Mouse (Mus musculus): ENCODE data around the gene Asb1. TPM values are rescaled to one million over a fixed set of nuclear protein-coding genes. Genes with fewer than 3 reads are reported as not detected.

Gene Asb1
- total RNA-seq, 4 experiments from 2014 or later = 17.3 to 27.2 (median 20.5) TPM

DNA sequence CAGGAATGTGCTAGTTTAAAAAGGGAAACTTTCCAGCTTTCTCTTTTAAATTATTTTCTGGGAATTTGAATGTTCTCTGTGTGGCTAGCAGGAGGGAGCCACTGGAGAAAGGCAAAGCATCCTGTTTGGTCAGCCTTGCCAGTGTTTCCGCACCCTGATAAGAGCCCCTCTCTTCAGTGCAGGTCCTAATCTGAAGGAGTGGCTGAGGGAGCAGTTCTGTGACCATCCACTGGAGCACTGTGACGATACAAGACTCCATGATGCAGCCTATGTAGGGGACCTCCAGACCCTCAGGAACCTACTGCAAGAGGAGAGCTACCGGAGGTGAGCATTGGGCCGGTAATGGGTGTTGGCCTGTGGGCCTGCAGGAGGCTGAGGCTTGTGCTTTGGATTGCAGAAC, 3.6 kb downstream of the Asb1 start:
- DNase-seq (ENCODE audit: low spot score) = no peak

DNA sequence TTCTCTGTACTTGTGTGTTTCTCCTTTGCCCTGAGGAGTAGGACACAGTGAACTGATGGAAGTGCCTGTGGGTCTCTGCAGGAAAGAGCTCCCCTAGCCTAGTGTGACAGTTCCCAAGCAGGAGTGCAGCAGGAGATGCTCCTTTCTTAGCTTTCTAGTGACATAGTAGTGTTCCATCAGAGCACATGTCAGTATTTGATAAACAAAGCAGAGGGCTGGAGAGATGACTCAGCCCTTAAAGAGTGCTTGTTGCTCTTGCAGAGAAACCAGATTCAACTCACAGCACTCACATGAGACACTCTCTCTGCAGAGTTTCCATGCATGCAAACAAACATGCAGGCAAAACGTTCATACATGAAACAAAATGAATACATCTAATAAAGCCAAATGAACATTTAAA, 4.9 kb downstream of the Asb1 start:
- DNase-seq (ENCODE audit: low spot score) = no peak

DNA sequence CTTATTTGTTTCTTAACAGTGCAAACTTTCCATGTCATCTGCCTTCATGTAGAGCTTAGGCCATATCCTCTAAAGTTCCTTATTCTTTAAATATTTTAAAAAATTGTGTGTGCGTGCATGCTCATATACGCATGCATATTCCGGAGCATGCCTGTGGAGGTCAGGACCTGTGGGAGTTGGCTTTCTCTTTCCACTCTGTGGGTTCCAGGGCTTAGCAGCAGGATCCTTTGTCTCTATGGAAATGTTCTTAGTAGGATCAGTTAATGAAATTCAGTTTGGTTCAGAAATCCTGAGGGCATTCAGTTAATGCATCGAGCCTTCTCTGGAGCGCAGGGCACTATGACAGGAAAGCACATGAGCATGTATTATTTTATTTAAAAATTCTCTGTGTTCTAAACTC, 7.2 kb downstream of the Asb1 start:
- DNase-seq (ENCODE audit: low spot score) = no peak

DNA sequence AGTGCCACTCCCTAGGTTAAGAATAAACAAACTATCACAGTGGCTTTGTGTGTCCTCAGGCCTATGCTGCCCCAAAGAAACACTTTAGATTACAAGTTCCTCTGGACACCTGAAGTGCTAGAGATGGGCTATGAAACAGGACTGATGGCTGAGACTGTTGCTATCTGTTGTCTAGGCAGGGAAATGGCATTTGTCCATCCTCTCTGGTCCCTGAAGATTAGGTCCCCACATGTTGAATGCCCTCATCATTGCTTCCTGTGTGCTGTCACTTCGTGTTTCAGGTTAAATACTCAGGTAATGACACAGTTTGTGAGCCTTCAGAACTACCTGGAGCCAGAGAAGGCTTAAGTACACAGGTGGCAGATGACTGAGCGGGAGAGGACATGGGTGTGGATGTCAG, 8.7 kb downstream of the Asb1 start:
- DNase-seq (ENCODE audit: low spot score) = no peak

DNA sequence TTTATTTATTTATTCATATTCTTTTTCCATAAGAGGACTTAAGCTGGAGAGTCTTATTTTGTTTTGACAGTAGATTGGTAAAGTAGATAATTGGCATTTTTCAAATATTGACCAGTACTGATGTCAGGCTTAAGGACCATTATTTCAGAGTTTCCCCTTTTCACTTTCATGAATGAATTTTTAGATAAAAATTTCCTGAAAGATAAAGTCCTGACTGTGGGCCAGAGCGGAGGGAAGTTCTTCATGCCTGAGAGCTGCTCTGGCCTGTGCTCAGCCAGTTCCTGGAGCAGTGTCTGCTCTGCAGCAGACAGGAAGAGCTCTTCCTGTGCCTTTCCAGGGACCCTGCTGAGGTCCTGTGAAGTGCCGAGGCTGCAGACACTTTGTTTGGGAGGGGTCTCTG, 16.8 kb downstream of the Asb1 start:
- DNase-seq (ENCODE audit: low spot score) = no peak

DNA sequence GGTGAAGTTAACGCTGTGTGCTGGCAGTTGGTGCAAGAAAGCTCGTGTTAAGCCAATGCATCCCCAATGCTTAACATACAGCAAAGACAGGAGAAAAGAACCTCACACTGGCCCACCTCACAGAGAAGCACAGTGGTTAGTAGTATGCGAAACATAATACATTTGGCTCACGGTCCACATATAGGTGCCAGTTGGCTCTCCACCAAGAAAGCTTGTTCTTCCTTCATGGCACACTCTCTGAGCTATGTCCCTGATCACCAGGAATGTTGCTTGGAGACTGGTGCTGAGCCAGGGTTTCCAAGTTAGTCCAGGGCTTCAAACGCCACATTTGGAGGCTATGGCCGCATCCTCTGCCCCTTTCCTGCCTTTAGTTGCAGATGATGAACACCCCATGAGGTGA, 20.9 kb downstream of the Asb1 start:
- no peak for DNase-seq (ENCODE audit: low spot score)

DNA sequence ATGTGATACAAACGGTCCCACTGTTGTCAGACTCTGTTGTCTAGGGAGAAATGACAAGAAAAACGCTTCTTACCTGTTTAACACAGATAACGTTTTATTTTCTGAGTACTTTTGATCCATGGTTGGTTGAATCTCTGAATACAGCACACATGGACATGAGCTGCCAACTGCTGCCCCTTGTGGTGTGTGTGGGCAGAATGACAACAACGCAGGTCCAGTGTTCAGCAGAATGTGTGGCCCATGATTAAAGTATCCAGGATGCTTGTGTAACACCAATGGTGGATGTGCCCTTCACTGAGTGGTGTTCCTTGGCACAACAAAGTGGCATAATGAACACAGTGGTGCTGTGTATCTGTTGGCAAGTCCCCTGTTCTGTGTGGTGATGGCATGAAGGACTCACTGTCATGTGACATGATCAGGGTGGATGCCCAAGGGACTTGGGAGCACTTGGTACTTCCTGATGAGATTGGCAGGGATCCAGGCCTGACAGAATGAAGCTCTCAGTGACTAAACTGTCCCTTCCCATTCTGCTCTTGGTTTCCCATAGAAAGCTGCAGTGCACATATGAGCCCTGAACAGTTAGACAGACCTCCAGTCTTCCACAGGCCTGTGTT, 22.7 kb downstream of the Asb1 start:
- no peak for DNase-seq (ENCODE audit: low spot score)

DNA sequence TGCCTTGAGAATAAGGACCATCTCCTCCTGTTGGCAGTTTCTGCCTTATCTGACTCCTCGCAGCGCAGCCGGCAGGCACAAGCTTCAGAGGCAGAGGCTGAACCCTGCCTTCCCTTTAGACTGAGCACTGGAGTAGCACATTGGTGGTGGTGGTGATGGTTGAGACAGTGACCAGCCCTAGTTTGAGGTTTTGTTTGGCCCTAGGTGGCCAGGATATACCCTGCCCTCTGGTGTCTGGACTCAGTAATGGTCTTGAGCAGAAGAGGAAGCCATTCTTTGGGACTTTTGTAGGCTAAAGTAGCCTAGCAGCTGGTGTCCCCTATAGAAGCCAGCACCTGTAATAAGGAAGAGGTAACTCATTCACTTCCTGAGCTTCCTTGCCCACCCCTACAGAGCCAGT, 23.7 kb downstream of the Asb1 start:
- no peak for DNase-seq (ENCODE audit: low spot score)

DNA sequence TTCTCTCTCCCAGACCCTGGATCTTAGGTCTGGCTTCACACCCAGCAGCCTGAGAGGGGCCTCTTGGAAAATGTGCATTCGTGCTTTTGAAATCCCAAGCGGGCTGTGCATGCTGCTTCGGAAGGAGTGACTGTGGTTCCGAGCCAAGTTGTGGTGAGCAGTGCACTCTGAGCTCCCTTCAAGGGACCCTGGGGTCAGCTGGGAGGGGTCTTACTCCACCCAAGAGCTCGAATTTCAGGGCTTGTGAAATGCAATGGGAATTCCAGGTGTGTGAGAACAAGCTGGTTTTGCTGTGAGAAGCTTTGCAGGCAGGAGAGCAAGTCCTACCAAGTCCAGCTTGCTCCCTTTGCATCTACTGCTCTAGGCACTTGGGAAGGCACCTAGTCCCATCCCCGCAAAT, 24.3 kb downstream of the Asb1 start:
- DNase-seq (ENCODE audit: low spot score) = no peak

DNA sequence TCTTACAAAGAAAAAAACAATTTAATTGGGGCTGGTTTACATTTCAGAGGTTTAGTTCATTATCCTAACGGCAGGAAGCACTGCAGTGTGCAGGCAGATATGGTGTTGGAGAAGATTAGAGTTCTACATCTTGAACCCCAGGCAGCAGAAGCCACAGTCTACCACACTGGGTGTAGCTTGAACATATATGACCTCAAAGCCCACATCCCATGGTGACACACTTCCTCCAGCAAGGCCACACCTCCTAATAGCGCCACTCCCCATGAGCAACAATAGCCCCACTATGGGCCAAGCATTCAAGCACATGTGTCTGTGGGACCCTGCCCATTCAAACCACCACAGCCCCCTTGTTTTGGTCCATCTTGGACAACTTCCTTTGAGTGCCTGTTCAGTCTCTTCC, 26.9 kb downstream of the Asb1 start:
- DNase-seq (ENCODE audit: low spot score) = no peak

DNA sequence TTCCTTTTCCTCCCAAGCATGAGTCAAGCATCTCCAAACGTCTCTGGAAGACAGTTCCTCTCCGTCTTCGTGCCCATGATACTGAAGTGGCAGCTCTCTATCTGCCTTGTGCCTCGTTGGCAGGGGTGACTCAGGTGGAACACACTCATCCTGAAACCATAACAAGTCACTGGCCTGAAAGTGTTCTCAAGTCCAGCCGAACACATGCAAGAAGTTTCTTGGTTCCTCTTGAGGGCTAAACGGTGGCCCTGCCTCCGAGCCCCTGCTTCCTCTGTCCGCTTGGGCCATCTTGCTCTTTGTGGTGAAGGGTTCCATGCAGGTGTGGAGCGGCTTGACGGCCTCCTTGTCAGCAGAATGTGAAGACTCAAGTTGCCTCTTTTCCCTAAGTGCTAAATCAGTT, 32.1 kb downstream of the Asb1 start:
- DNase-seq (ENCODE audit: low spot score) = no peak

DNA sequence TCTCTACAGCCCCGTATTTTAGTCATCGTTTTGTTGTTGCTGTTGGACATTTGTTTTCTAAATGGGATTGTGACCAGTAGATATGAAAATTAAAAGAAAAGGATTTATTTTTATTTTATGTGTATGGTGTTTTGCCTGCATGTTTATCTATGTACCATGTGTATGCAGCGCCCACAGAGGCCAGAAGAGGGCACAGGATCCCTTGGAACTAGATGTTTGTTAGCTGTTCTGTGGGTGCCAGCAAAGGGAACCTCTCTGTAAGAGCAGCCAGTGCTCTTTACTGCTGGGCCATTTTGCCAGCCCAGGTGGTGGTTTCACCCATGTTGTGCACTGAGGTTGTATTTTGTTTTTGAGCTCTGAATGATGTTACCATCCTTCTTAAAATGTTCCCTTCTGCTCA, 33.9 kb downstream of the Asb1 start:
- no peak for DNase-seq (ENCODE audit: low spot score)

DNA sequence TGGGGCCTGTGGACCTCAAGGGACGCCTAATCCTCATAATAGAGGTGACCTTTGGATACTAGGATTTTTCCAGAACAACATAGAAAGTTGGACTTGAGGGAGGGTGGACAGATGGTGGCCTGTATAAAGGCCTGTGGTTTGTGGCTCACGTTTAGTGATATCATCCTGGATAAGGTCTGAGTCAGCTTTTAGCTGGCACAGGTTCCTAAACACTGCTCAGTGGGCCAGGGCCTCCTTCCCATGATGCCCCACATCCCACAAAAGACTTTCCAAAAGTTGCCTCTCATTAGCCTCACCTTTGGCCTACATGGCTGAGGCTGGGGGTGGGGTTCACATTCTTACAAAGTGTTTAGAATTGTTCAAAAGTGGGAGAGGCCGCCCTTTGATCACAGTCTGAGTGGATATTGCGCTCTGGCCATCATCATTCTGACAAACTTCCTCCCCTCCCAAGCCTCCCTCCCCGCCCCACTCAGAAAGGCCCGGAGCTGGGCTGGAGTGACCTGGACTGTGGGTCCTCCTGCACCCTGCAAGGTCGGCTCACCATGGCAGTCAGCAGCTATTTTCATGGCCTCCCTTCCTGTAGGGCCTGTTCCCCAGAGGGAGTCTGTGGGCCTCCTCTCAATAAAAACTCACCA, 37.7 kb downstream of the Asb1 start:
- DNase-seq (ENCODE audit: low spot score) = no peak

DNA sequence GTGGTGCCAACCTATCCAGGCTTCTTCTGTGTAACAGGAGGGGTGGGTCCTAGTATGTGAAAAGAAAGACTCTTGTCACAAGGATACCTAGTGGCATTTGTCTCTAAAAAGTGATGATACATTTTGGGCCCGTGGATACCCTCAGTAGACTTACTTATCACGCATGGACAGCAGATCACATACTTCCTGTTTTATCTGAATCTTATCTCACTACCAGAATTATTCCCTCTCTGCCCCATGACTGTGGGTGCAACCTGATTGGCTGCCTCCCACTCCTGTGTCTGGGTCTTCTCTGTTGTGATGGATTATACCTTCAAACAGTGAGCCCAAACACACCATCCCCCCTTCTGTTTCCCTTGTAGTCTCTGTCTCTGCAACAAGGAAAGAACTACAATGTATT, 40.2 kb downstream of the Asb1 start:
- DNase-seq (ENCODE audit: low spot score) = no peak

DNA sequence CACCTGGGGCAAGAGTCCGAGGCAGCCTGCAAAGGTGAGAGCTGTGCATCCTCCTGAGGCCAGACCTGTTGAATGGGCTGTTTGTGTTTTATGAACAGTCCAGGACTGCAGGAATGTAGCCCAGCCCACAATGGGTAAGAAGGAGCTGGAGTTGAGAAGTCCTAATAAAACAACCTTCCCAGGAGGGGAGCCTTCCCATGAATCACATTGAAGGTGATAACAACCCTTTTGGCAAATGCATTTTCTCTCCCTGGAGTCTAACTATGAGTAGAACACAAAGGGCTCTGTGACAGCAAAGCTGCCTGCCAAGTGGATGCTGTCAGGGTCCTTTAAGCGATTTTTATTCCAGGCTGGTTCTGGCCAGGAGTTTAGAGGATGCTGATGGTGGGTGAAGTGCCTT, 40.9 kb downstream of the Asb1 start:
- no peak for DNase-seq (ENCODE audit: low spot score)

DNA sequence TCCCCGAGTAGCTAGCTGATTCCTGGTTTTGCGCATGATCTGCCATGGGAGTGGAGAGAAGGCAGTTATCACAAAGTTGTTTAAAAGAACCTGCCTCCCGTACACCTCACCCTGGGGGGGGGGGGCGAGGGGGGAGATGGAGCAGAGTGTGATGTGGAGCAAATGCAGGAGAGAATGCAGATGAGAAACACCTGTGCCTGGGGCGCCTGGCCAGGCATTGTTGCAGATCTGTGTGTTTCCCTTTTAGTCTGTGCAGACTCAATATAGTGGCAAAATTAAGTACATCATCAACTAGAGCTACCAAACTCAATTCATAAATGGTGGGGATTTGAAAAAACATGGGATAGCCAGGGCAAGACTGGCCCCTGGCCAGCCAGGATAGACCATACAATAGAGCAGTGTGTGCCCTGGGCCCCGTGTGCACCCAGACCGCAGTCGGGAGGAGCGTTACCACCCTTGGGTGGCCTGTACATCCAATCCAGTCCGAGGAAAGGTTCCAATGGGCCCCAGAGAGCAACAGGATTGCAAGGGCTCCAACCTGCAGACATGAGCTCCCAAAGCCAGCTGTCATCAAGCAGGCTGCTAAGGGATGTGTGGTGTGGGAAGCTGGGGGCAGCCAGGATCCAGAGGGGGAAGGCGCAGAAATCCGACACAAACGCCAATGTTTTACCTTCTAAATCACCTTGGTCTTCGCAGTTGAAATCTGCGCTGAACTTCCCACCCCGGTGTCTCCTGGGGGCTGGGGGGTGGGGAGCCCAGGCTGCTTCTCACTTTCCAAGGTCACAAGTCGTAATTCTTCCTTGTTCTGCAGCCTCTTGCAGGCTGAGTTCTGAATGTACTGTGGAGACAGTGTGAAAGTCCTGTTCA, 44.9 kb downstream of the Asb1 start:
- no peak for DNase-seq (ENCODE audit: low spot score)

DNA sequence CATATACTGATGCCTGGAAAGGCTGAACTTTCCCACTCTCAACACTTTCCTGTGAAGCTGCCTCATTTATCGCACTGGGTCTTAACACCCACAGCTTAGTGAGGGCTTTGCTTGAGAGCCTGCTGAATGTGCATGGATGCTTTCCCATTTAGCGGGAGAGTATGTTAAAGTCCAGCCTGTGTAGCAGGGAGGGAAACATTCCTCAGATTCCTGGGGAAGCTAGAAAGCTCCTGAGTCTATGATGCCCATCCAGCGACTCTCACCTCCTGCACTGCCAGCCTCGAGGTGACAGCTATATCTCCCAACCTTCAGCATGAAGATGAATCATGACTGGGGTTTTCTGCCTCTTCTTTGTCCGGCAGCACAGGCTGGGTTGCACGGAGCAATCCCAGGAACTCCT, 49.4 kb downstream of the Asb1 start:
- DNase-seq (ENCODE audit: low spot score) = no peak

DNA sequence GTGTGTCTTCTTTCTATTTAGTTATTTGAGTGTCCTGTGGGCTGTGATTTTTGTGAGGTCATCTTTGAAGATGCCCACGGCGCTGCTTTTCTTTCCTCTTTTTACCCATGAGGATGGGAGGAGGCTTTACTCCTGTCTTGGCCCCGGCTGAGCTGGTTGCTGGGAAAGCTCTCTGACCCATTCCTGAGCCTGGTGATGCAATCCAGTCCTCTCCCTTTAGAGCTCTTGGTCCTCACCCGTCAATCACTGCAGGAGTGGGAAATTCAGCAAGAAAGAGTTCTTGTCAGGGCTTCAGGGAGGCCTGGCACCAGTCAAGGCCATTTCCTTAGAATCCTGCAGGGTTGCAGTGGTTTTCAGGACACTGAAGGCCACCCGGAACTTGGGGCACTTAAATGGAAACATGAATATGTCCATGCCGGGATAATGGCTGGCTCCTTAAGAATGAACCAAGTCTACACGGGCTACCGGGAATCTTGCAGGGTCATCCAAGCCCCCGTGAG, 55.2 kb downstream of the Asb1 start:
- no peak for DNase-seq (ENCODE audit: low spot score)

DNA sequence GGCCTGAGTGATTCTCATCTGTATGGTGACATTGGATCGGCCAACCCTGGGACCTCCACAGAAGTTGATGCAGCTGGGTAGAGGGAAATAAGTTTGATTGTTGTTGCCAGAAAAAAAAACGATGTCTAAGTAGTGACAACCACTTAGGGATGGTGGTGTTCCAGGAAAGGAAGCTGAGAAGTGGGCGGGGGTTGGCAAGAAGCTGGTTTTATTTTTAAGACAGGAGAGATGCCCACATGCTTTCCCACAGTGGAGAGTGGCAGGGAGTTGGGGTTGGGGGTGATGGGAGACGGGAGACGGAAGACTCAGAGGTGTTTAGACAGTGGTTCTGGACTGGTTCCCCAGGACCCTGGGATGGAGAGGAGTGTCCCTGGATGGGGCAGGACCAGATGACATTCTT, 57.3 kb downstream of the Asb1 start:
- no peak for DNase-seq (ENCODE audit: low spot score)

DNA sequence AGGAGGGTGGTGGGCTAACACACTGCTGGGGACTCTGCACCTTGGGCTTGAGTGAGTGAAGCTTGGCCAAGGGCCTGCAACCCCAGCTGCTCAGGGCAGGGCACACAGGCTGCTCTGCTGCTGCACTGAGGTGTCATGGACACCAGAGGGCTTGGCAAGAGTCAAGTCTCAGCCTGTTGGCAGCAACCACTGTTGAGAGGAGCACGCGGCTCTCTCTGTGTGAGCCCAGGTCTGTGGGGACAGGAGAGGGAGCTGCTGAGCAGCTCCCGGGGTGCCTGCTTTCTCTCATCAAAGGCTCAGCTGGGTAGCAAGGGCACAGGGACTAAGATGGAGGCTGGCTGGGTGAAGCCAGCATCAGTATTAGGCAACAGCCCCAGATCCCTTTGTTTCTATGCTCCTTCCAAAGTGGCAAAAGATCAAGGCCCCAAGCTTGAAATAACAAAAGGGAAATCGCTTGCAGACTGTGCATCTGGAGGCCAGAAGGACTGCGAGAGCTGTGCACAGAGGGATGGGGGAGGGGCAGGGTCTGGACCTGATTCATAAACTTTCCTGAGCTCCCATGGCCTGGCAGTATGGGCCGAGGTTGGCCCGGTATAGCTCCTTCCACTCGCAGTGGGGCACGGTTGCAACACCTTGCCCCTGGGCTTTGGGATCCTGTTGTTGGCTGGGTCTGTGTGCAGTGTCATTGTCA, 60.5 kb downstream of the Asb1 start:
- DNase-seq (ENCODE audit: low spot score) = peak; percentile 57

DNA sequence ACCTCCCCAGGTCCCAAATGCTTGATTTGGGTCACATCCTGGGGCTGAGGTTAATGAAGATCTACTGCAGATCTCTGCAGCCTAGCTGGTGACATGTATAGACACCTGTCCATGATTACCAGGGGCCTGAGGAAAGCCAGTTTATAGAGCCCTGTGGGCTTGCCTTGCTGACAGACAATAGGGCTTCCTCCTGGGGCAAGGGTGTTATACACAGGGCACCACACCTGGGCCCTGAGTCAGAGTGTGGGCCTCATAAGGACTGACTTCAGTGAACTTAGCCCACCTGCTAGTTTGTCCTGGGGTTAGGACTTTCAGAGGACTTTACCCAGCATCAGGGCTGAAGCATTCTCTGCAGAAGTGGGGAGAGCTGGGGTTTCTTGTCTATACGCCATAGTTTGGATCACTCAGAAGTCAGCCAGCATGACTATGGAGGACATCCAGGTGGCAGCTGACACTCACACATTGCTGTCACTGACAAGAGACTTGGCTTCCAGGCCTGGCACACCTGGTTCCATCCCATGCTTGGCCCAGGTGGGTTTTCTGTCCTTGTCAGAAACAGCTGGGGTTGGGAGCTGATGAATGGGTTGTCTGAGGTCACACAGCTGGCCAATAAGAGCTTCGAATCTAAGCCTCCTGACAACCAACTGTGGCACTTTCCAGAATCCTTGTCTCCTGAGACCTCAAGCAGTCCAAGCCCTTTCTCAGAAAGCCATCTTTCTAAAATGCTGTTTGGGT, 61.2 kb downstream of the Asb1 start:
- DNase-seq (ENCODE audit: low spot score) = no peak

DNA sequence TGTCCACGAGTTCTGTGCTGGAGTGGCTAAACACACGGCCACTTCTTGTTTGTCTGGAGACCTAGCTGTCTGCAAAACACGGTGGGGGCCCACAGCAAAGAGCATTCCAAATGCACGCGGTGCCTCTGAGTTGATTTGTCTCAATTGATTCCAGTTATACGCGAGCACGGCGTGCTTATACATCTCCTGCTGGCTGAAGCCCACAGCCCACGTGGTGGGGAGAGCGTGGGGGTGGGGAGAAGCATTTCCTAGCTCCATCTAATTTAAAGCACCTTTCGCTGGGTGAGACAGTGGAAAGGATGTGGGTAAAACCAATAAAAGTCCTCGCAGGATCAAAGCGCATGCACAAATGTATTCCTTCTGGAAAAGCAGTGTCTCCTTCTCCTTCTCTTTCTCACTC, 65.3 kb downstream of the Asb1 start:
- DNase-seq (ENCODE audit: low spot score) = no peak
